Mouse (Mus musculus) lung, postnatal 0 days (tissue): ENCODE data around the gene Efna4.

Experiments
- CTCF ChIP-seq: IDR thresholded peaks from 2 replicates; pipeline ENCODE4 v1.5.1; 2016; ENCODE audit warnings: antibody characterized with exemption, mild to moderate bottlenecking
- EP300 ChIP-seq: IDR thresholded peaks from 2 replicates; pipeline ENCODE4 v1.6.1; 2016; ENCODE audit warnings: antibody characterized with exemption, mild to moderate bottlenecking, control low read depth

GRCm38 (mm10) chr3:89343279-89343678 lies 5.5 kb upstream of the Efna4 start:
- TF ChIP-seq CTCF = no peak
- no peak for TF ChIP-seq EP300
